Mouse (Mus musculus): ENCODE results near the gene Atxn1. TPM values are rescaled to one million over a fixed set of nuclear protein-coding genes. Genes with fewer than 3 reads are reported as not detected.

The Atxn1 gene
- total and polyA plus RNA-seq, 2 experiments from 2014 or later = 12.0 to 31.4 TPM

- 96% methylated on average over 4 of the region's 4 CpGs for WGBS
- DNase-seq (ENCODE audit: low spot score) = no peak
Measured at GRCm38 (mm10) chr13:45798248-45798647, 166.6 kb downstream of the Atxn1 start.

GRCm38 (mm10) chr13:45797696-45798095, 167.1 kb downstream of the Atxn1 start:
- H3K9me3 ChIP-seq (ENCODE audit: low read length) = no peaks in the 10 kb centered on the region
- DNase-seq (ENCODE audit: low spot score) (no peak), ATAC-seq (ENCODE audit: low FRiP score) (no peak)
- H3K4me2 ChIP-seq (ENCODE audit: low read depth, low read length, poor library complexity, severe bottlenecking) = no peak overlapping the region
- no peak overlapping the region for H3K4me3 ChIP-seq (ENCODE audit: low read depth, low read length)
- H3K27me3 ChIP-seq (ENCODE audit: insufficient read depth, low read length) = no peaks in the 10 kb centered on the region
- 0 out of 2 replicates have a peak, but pooled peaks cover 6% of the 10 kb centered on the region for H3K36me3 ChIP-seq (ENCODE audit: insufficient read depth, low read length)
- no peaks in the 10 kb centered on the region for H3K4me1 ChIP-seq (ENCODE audit: insufficient read depth, low read length)
- WGBS = 86% methylated on average over 6 of the region's 6 CpGs
- no peak for TF ChIP-seq CTCF (IDR thresholded peaks at IDR 0.05)
- H3K9ac ChIP-seq (replicated peaks; ENCODE audit: low read length, poor library complexity, severe bottlenecking) = no peak overlapping the region
- no peak overlapping the region for H3K27ac ChIP-seq (ENCODE audit: low read depth, low read length)

More at GRCm38 (mm10) chr13:45798248-45798647, 166.6 kb downstream of the Atxn1 start:
- Histone ChIP-seq H3K9me3 (ENCODE audit: low read length) (no peaks in the 10 kb centered on the region), H3K27me3 (ENCODE audit: insufficient read depth, low read length) (no peaks in the 10 kb centered on the region), H3K4me3 (ENCODE audit: low read depth, low read length) (no peak overlapping the region), H3K9ac (replicated peaks; ENCODE audit: low read length, poor library complexity, severe bottlenecking) (no peak overlapping the region), H3K4me1 (ENCODE audit: insufficient read depth, low read length) (no peaks in the 10 kb centered on the region), H3K4me2 (ENCODE audit: low read depth, low read length, poor library complexity, severe bottlenecking) (no peak overlapping the region), H3K27ac (ENCODE audit: low read depth, low read length) (no peak overlapping the region), H3K36me3 (ENCODE audit: insufficient read depth, low read length) (0 out of 2 replicates have a peak, but pooled peaks cover 6% of the 10 kb centered on the region)
- no peak for TF ChIP-seq CTCF (IDR thresholded peaks at IDR 0.05)
- ATAC-seq (ENCODE audit: low FRiP score) = no peak

- Histone ChIP-seq H3K4me3 (ENCODE audit: low read depth, low read length) (no peak overlapping the region), H3K27ac (ENCODE audit: low read depth, low read length) (no peak overlapping the region), H3K9me3 (ENCODE audit: low read length) (no peaks in the 10 kb centered on the region), H3K4me2 (ENCODE audit: low read depth, low read length, poor library complexity, severe bottlenecking) (no peak overlapping the region), H3K9ac (replicated peaks; ENCODE audit: low read length, poor library complexity, severe bottlenecking) (no peak overlapping the region), H3K36me3 (ENCODE audit: insufficient read depth, low read length) (0 out of 2 replicates have a peak, but pooled peaks cover 6% of the 10 kb centered on the region), H3K27me3 (ENCODE audit: insufficient read depth, low read length) (no peaks in the 10 kb centered on the region), H3K4me1 (ENCODE audit: insufficient read depth, low read length) (no peaks in the 10 kb centered on the region)
- no peak for TF ChIP-seq CTCF (IDR thresholded peaks at IDR 0.05)
- DNase-seq (ENCODE audit: low spot score) (no peak), ATAC-seq (ENCODE audit: low FRiP score) (no peak)
- WGBS = 86% methylated on average over 6 of the region's 6 CpGs
Measured at GRCm38 (mm10) chr13:45796286-45796685, 168.5 kb downstream of the Atxn1 start.

GRCm38 (mm10) chr13:45793796-45794195, 171.0 kb downstream of the Atxn1 start:
- Histone ChIP-seq H3K4me3 (ENCODE audit: low read depth, low read length) (no peak overlapping the region), H3K27me3 (ENCODE audit: insufficient read depth, low read length) (no peaks in the 10 kb centered on the region), H3K4me2 (ENCODE audit: low read depth, low read length, poor library complexity, severe bottlenecking) (no peak overlapping the region), H3K4me1 (ENCODE audit: insufficient read depth, low read length) (no peaks in the 10 kb centered on the region), H3K36me3 (ENCODE audit: insufficient read depth, low read length) (0 out of 2 replicates have a peak, but pooled peaks cover 6% of the 10 kb centered on the region), H3K9me3 (ENCODE audit: low read length) (no peaks in the 10 kb centered on the region), H3K9ac (replicated peaks; ENCODE audit: low read length, poor library complexity, severe bottlenecking) (no peak overlapping the region), H3K27ac (ENCODE audit: low read depth, low read length) (no peak overlapping the region)
- ATAC-seq (ENCODE audit: low FRiP score) (no peak), DNase-seq (ENCODE audit: low spot score) (no peak)
- WGBS = 64% methylated on average over 3 of the region's 3 CpGs
- TF ChIP-seq CTCF (IDR thresholded peaks at IDR 0.05) = no peak

GRCm38 (mm10) chr13:45786409-45786808, 178.4 kb downstream of the Atxn1 start:
- H3K27me3 ChIP-seq (ENCODE audit: insufficient read depth, low read length) = no peaks in the 10 kb centered on the region
- H3K4me2 ChIP-seq (ENCODE audit: low read depth, low read length, poor library complexity, severe bottlenecking) = no peak overlapping the region
- no peak overlapping the region for H3K4me3 ChIP-seq (ENCODE audit: low read depth, low read length)
- WGBS = 76% methylated on average over 7 of the region's 7 CpGs
- H3K9ac ChIP-seq (replicated peaks; ENCODE audit: low read length, poor library complexity, severe bottlenecking) = no peak overlapping the region
- H3K9me3 ChIP-seq (ENCODE audit: low read length) = no peaks in the 10 kb centered on the region
- H3K4me1 ChIP-seq (ENCODE audit: insufficient read depth, low read length) = no peaks in the 10 kb centered on the region
- no peak for DNase-seq (ENCODE audit: low spot score)
- ATAC-seq (ENCODE audit: low FRiP score) = no peak
- H3K27ac ChIP-seq (ENCODE audit: low read depth, low read length) = no peak overlapping the region
- TF ChIP-seq CTCF (IDR thresholded peaks at IDR 0.05) = no peak
- H3K36me3 ChIP-seq (ENCODE audit: insufficient read depth, low read length) = no peaks in the 10 kb centered on the region

GRCm38 (mm10) chr13:45783681-45784080, 181.1 kb downstream of the Atxn1 start:
- Histone ChIP-seq H3K9ac (replicated peaks; ENCODE audit: low read length, poor library complexity, severe bottlenecking) (no peak overlapping the region), H3K4me2 (ENCODE audit: low read depth, low read length, poor library complexity, severe bottlenecking) (no peak overlapping the region), H3K27me3 (ENCODE audit: insufficient read depth, low read length) (no peaks in the 10 kb centered on the region), H3K27ac (ENCODE audit: low read depth, low read length) (no peak overlapping the region), H3K4me1 (ENCODE audit: insufficient read depth, low read length) (no peaks in the 10 kb centered on the region), H3K36me3 (ENCODE audit: insufficient read depth, low read length) (no peaks in the 10 kb centered on the region), H3K4me3 (ENCODE audit: low read depth, low read length) (no peak overlapping the region), H3K9me3 (ENCODE audit: low read length) (no peaks in the 10 kb centered on the region)
- TF ChIP-seq CTCF (IDR thresholded peaks at IDR 0.05) = no peak
- ATAC-seq (ENCODE audit: low FRiP score) (no peak), DNase-seq (ENCODE audit: low spot score) (no peak)
- WGBS = 71% methylated on average over 10 of the region's 10 CpGs

Measured in midbrain, postnatal 0 days (tissue).